Mouse (Mus musculus): ENCODE results near the gene Usp26.

The Usp26 gene

DNA sequence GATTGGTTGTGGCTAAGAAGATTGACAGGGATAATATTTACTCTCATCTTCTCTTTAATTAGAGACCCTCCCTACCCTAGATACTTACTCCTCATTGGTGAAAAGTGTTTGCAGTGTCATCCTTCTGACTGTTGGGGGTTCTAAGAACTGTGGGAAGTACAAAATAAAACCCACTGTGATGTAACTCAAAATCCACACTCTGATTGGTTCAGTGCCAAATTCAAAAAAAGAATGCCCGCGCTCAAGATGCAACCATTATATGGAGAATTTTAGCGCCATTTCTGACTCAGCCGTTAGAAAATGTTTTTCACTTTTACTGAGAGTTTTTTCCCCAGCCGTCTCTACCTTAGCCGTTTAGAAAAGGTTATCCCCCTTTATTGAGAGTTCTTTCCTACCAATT, at the start of gene Usp26:
TSS of gene Usp26 (minus strand) at position 101 of the 400 bp plus-strand sequence.
- no peak for DNase-seq (ENCODE audit: low read depth)

- DNase-seq (ENCODE audit: low read depth): no peak
Observed at GRCm38 (mm10) chrX:51814466-51815247, 13.6 kb upstream of the Usp26 start.

- DNase-seq (ENCODE audit: low read depth): no peak
Observed at GRCm38 (mm10) chrX:51767457-51767856, 33.6 kb downstream of the Usp26 start.

DNA sequence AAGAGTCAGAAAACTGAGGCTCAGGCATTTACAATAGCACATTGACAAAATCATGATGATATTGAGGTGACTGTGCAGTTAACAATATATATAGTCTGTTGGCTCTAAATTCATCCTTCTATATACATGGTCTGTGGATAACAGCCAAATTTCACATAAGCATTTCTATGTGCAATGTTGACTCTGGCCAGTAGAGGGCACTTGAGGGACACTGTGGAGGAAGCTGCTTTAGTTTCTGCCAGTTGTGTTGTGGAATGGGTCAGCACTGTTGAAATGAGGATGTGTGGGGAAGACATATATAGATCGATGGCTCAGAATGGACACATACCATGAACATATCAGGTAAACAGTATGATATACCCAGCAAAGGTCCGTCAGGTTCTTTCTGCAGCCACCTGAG, 64.6 kb downstream of the Usp26 start:
- peak; percentile 0 for DNase-seq (ENCODE audit: low read depth)

GRCm38 (mm10) chrX:51714086-51714745, 86.8 kb downstream of the Usp26 start:
- DNase-seq (ENCODE audit: low read depth): no peak

GRCm38 (mm10) chrX:51712996-51713395, 88.0 kb downstream of the Usp26 start:
- DNase-seq (ENCODE audit: low read depth): no peak

All from naive thymus-derived CD4-positive, alpha-beta T cell, adult 2 months (primary cell).